Mouse (Mus musculus) testis, adult 10 weeks (tissue): ENCODE data around the gene Draxin. TPM values are rescaled to one million over a fixed set of nuclear protein-coding genes. Genes with fewer than 3 reads are reported as not detected.

Source experiments
- polyA plus RNA-seq: library from polyadenylated mRNA; stranded (reverse); fragments of 350-450 nt; fragmentation: Illumina TruSeq; extraction: RNeasy Lipid Tissue Mini Kit (QIAGEN cat#74804); gene quantifications from one replicate; pipeline ENCODE4 v1.2.3, GENCODE M21; 2014; ENCODE audit warnings: low read depth, low replicate concordance

The Draxin gene
- 0.20 TPM for polyA plus RNA-seq

DNA sequence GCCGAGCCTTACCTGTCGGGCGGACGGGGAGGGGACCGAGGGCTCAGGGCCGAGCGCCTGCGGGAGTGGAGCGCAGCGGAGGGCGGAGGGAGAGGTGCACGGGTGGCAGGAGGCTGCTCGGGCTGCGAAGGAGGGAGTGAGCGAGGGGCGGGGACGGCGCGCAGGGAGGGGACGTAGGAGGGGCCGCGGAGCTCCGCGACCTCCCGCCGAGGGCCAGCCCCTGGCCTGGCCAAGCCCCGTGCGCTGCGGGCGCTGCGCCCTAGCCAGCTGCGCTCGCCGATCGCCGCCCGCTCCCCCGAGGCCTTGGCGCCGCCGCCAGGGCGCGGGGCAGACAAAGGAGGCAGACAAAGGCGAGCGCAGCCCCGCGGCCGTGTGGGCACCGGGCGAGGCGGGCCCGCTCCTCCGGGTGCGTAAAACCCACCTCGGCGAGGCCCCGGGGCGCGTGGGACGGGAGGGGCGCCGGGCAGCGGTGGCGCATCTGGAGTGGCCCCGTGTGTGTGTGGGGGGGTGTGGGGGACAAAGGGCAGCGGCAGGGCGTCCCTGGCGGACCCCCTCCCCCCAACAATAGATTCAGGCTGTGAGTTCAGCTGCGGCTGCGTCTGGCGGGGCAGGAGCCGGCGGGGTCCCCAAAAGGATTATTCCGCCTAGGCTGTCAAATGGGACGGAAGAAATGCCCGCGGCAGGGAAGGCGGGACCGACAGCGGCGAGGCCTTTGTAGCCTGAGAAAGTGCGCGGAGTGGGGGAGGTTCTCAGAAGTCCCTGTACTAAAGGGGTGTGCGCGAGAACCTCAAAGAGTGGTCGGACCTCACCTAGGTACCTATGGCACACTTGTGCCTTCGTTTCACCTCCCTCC, at the start of gene Draxin:
Draxin (minus strand) TSS at position 138 of the 853 bp plus-strand sequence.

GRCm38 (mm10) chr4:148160436-148161390, 30.2 kb upstream of the Draxin start, which contains the start of the genes Fbxo44 and Fbxo2:
TSS of gene Fbxo44 (minus strand) at chr4:148160482.
TSS of gene Fbxo2 (plus strand) at chr4:148160621.

DNA sequence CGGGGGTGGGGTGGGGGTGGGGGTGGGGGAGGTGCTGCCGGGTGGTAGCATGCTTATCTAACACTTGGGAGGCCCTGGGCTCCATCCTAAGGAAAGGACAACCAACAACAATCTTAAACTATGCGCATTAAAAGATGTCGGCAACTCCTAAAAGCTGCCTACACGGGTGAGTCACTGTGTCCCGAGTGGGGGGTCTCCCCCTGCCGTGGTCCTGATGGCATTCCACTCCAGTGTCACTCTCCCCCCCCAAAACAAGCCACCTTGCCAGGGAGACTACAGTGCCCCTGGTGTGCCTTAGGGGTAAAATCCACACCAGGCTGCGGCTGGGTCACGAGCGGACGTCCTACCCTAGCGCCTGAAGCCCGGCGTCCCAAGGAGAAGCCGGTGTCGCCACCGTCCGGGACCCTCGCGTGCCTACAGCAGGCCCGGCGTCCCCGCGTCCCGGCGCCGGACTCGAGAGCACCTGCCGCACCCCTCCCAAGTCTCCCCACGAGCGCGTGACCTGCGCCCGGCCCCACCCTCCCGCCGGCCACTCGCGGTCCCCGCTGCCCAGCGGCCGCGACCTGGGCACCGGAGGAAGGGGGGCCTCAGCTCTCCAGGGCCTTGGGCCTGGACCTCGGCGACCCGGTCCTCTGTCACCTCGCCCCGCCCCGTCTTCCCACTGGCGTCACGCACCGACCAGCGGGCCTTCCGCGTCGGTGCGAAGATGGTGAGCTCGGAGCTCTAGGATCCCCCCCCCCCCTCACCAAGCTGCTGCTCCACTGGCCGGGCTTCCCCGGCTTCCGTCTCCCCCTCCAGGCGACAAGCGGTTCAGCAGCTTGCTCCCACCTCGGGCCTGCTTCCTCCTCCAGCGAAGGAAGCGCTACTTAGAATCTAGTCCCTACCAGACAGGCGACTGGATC, 21.0 kb upstream of the Draxin start, which contains the start of gene Fbxo6:
Fbxo6 (minus strand) TSS at position 874 of the 902 bp plus-strand sequence.

DNA sequence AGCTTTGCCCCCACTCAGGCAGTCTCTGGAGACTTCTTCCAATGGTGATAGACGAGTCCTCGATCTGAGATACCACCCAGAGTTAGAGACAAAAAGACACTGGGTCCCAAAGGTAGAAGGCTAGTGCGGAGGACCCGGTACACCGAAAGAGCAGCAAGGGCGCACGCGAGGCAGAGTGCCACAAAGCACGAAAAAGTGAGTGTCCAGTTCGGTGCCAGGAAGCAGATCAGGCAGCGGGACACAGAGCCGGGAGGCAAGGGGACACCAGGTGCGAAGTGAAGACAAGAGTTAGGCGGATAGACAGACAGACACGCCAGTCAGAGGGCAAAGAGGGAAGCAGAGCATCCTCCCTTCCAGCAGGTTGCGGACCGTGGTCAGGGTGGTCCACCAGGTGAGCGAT, 365 bp downstream of the Draxin start, which contains the start of gene Mad2l2:
Mad2l2 (plus strand) TSS at position 252 of the 400 bp plus-strand sequence.

GRCm38 (mm10) chr4:148087907-148088527, 42.5 kb downstream of the Draxin start, which contains the start of gene Agtrap:
TSS of gene Agtrap (minus strand) at chr4:148088031.

Other genes with a start within 250 kb of the Draxin start
- gene Mfn2, start 226.0 kb downstream of the Draxin start, polyA plus RNA-seq: 35.9 TPM
- gene Plod1, start 193.9 kb downstream of the Draxin start, polyA plus RNA-seq: 0.45 TPM
- gene 2510039O18Rik, start 189.8 kb downstream of the Draxin start, polyA plus RNA-seq: 5.2 TPM
- gene Nppb, start 144.9 kb downstream of the Draxin start, polyA plus RNA-seq: not detected
- not detected for gene Nppa, start 130.0 kb downstream of the Draxin start, polyA plus RNA-seq
- 4.0 TPM for gene Clcn6, start 91.9 kb downstream of the Draxin start, polyA plus RNA-seq
- gene Mthfr, start 91.6 kb downstream of the Draxin start, polyA plus RNA-seq: 2.7 TPM
- 8.2 TPM for gene Agtrap, start 42.7 kb downstream of the Draxin start, polyA plus RNA-seq
- gene Mad2l2, start 314 bp downstream of the Draxin start, polyA plus RNA-seq: 36.6 TPM
- 1.8 TPM for gene Fbxo6, start 21.4 kb upstream of the Draxin start, polyA plus RNA-seq
- 12.3 TPM for gene Fbxo44, start 29.8 kb upstream of the Draxin start, polyA plus RNA-seq
- gene Fbxo2, start 29.9 kb upstream of the Draxin start, polyA plus RNA-seq: not detected
- gene Disp3, start 157.3 kb upstream of the Draxin start, polyA plus RNA-seq: not detected